Mouse (Mus musculus) heart, postnatal 0 days (tissue): Measurements from ENCODE around the gene Taar8b.
"Not testable (repeated sequence)": the region's sequence is repeated elsewhere in the genome, so short reads cannot be mapped to it uniquely, and the experiment has no call there.

Experiments used
- CTCF ChIP-seq: IDR thresholded peaks from 2 replicates; pipeline ENCODE4 v1.5.1; 2016; ENCODE audit warnings: antibody characterized with exemption, control low read depth, low read depth
- EP300 ChIP-seq: IDR thresholded peaks from 2 replicates; pipeline ENCODE4 v1.6.1; 2016; ENCODE audit warnings: antibody characterized with exemption, low read depth

- TF ChIP-seq CTCF, EP300: not testable (repeated sequence)
These were observed 11.2 kb upstream of the Taar8b start for GRCm38 (mm10) chr10:24103299-24103698.
